Mouse (Mus musculus): Measurements from ENCODE around the gene AW551984.
A peak's percentile ranks its signal among the peaks of the same experiment; 100 is the strongest.

The AW551984 gene

DNA sequence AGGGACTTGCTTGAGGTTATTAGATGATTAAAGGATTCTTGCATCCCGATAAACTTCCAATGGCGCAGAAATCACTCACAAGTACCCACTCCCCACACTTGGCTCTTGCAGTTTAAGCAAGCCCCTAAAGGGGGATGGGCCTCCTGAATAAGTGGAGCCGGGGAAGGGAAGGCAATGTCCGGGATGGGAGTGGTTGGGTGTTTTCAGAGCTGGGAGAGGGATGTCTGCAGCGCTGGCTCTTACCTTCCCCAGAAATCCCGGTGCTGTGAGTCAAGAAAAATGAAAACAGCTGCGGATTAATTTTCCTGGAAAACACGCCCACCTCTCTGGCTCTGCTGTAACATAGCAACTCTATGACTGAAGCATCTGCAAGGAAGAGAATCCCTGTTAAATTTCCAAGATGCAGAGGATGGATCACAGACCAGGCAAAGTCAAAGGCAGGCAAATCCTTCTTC lies at the start of gene AW551984:
TSS of gene AW551984 (minus strand) at position 405 of the 455 bp plus-strand sequence.
- no peak for DNase-seq (ENCODE audit: low spot score)

DNA sequence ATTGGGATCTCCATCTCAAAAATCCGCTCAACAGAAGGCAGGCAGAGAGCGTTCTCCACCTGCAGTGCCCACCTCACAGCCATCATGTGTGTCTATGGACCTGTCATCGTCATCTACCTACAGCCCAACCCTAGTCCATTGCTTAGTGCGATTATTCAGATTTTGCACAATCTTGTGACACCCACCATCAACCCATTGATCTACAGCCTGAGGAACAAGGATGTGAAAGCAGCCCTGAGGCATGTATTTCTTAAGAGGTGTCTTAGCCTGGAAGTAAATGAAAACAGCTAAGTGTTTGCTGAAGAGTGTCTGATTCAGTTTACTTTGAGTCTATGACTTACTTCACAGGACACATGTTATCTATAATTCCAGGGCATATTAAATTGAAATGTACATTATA lies 43.2 kb upstream of the AW551984 start:
- DNase-seq (ENCODE audit: low spot score) = no peak

DNA sequence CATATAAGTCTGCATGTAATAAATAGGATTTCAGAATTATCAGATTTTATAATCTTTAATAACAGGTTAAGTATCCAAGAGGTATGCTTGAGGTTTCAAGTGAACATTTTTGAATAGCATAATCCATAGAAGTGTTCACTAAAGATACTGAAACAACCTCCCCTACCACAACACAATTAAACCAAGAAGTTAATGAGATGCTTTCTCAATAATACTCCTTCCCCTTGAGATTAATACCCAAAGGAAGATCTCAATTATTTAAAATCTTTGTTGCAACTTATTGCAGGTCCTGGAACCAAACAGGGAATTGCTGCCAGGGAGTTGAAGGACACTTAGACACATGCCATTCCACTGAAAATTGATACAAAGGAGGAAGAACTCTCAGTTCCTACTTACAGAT lies 40.6 kb upstream of the AW551984 start, which contains the start of gene Olfr961:
TSS of gene Olfr961 (plus strand) at position 301 of the 400 bp plus-strand sequence.
- no peak for DNase-seq (ENCODE audit: low spot score)

DNA sequence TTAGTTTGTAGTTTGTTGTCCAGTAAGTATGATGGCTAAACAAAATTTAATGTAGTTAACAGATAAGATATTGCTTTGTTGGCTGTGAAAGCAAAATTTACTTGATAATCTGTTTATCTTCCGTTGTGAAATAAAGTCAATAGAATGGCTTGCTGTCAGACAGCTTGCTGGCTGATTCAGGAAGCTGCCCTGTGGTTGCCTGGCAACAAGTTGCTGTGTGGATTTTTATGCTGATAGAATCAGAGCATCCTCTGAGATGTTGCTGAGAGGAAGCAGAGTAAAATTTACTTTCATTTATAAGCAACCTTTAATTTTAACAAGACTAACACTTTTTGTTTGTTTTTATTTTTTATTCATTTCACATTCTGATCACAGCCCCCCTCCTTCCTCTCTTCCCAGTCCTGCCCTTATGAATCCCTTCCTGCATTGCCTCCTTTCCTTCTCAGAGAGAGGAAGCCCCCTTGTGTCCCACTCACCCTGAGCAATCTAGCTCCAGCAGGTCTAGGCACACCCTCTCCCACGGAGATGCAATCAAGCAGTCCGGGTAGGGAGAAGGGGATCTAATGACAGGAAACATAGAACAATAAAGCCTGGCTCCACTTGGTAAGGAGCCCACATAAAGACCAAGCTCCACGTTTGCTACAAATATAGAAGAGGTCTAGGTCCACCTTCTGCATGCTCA lies 29.9 kb upstream of the AW551984 start:
- no peak for DNase-seq (ENCODE audit: low spot score)

DNA sequence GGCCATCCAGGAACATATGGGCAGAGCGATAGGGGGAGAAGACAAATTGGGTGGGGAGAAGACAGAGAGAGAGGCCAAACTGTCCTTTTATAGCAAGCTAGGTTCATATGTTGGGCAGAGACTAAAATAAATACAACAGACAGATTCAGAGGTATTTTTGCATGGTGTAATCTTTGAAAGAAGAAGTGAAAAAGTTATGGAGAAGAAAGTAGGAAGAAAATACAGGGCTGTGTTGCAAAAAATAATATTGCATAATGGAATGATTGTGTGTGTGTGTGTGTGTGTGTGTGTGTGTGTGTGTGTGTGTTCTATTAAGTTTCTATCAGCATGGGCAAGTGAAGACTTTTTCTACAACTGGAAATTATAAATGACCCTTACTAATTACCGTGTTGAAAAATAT lies 24.9 kb upstream of the AW551984 start:
- DNase-seq (ENCODE audit: low spot score) = no peak

DNA sequence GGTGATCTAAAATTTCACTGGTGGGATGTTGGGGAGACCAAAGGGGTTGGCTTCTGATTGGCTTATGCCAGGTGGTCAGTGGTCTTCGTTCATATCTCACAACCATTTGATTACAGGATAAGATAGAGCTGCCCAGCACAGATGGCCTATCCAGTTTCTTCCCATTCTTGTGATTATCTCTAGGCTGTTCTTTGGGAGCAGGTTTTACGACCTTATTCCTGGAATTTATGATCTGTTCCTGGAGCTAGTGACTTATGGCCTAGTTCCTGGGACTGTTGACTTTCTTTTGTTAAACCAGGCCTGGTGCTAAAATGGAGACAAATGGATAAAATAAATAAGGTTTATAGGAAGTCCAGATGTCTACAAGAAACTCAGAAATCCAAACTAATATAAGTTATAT lies 20.5 kb upstream of the AW551984 start:
- no peak for DNase-seq (ENCODE audit: low spot score)

DNA sequence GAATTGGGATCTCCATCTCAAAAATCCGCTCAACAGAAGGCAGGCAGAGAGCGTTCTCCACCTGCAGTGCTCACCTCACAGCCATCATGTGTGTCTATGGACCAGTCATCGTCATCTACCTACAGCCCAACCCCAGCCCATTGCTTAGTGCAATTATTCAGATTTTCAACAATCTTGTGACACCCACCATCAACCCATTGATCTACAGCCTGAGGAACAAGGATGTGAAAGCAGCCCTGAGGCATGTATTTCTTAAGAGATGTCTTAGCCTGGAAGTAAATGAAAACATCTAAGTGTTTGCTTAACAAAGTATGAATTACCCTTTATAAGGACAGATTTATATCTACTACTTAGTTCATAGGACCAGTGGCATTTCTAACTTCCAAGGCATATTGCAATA lies 19.6 kb upstream of the AW551984 start:
- no peak for DNase-seq (ENCODE audit: low spot score)

DNA sequence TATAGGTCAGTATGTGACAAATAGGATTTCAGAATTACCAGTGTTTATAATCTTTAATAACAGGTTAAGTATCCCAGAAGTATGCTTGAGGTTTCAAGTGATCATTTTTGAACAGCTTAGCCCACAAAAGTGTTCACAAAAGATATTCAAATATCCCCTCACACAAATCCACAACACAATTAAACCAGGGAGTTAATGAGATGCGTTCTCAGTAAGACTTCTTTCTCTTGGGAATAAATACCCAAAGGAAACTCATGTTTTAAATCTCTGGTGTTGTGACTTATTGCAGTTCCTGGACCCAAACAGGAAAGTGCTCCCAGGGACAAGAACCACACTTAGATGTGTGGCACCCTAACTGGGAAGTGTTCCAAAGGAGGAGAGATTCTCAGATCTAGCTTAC lies 16.9 kb upstream of the AW551984 start, which contains the start of gene Olfr960:
TSS of gene Olfr960 (plus strand) at position 301 of the 400 bp plus-strand sequence.
- no peak for DNase-seq (ENCODE audit: low spot score)

DNA sequence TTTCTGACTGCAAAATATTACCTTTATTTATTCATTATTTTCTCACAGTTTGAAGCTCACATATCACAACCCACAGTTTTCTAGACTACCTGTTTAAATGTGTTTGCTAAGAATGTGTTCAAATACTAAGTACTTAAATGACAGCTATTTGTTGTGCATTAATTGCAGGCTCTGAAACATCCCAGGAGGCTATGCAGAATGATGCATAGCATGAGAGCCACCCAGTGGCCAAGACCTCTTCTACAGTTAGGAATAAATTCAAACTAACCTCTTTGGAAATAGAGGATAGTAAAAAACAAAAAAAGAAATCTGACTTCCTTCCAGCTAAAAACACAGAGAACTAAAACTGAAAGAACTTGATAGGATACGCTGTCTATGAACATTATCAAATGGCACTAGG lies 7.8 kb upstream of the AW551984 start:
- DNase-seq (ENCODE audit: low spot score) = no peak

DNA sequence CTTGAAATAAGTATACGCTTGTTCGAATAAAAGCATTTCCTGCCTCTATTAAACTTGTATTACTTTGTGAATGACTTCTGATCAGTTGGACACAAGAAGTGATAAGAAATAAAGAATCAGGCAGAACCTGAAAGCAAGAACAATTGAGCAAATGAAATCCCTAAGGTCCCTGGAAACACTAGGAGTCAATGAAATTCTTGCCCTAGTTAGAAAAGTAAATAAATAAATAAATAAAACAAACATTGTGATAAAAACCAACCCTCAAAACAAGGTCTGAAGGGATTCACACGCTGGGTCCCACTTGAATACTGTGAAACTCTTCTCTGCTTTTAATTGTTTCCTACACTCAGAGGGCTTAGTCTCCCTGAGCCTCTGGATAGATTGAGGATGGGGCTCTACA lies 6.2 kb upstream of the AW551984 start, which contains the start of gene Olfr148:
TSS of gene Olfr148 (plus strand) at position 301 of the 400 bp plus-strand sequence.
- DNase-seq (ENCODE audit: low spot score) = no peak

DNA sequence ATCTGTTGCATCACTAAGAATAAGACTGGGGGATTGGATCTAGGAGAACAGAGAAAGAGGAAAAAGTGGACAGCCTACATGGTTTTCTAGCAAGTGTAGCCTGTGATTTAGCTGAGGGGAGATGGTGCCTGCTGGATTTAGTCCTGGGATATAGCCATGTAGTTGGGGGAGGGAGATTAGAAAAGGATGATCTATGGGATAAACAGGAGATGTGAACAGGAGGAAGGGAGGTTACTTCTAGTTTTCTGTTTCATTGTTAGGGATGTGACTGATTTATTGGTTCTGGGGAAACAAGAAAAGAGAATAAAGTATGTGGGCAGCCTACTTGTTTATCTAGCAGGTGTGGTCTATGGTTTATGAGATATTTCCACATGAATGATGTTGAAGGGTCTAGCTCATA lies 4.3 kb upstream of the AW551984 start:
- DNase-seq (ENCODE audit: low spot score) = no peak

DNA sequence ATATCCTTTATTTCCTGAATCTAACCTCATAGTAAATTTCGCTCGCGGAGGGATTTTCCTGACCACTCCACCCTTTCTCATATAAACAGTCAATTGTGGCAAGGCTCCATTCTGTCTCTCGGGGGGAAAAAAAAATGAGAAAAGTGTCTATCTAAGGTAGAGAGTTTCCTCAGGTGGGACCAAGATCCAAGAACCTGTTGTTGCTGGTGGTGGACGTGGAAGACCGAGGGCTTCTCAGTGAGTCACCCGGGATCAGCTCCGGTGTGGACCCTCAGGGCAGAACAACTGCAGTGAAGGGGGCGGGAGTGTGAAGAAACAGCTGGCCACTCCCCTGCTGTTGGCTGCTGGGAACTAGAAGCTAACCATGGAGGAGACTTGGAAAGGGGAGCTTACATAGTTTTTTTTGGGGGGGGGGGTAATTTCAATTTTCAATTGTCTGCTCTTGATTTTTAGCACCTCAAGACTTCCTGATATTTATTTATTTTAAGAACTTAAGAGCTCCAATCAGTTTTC lies 814 bp downstream of the AW551984 start:
- DNase-seq (ENCODE audit: low spot score) = no peak

DNA sequence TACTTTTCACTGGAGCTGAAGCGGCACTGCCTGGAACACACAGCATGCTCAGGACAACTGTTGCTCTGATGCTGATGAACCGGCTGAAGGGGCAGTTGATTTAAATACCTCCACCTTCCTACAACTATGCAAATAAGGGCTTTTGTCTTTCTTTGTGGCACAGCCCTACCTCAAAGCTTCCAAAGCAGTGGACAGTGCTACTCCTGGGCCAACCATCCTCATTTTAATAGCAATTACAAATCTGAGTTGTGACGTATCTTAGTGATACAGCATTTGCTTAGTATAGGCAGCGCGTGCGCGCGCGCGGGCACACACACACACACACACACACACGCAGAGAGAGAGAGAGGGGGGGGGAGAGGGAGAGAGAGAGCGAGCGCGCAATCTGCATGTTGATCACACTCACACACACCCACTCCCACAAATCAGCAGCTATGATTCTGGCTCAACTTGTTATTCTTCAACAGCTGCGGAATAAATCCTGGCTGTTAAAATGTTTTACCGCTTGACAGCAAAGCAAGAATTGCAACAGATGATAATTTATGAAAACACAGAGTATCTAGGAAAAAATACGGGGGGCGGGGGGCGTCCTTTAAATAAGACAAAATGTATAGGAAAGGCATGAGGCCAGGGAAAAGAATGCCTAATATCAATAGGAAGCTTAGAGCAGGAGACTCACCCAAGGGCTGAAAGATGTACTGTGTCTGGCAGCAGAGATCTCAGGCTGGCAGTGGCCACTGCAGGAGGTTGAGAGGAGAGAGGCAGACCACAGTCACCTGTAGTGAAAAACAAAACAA lies 1.5 kb downstream of the AW551984 start:
- DNase-seq (ENCODE audit: low spot score) = no peak

DNA sequence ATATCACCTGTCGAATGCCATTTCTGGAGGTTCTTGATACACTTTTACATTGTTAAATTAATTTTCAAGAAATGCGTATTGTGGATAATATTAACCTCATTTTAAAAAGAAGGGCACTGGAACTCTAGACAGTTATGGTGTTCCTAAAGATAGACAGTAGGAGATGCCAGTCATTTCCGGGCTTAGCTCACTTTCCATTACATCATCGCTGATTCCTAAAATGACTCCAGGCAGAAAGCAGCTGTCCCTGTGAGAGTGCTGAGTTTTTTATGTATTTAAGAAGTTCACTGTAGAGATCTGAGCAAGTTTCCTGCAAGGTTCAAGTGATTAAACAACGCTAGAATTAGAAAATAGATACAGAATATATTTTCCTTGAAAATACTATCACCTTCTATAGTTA lies 27.2 kb downstream of the AW551984 start:
- DNase-seq (ENCODE audit: low spot score) = no peak

DNA sequence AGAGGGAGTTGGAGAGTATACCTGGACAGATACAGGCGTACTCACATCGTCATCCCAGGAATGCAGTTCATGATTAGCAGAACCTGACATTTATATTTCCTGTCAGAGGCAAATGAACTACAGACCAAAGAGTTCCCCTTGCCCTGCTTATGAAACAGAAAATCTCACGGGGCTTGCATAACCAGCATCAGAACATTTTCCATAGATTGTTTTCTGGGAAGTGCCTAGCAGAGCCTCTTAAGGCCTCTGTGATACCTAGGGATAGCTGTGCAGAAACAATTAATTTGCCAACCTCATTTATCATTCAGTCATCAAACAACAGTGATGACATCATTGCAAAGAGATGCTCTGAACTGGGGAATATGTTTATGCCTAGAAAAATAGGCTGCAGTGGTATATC lies 28.7 kb downstream of the AW551984 start, which contains the start of gene Olfr959:
TSS of gene Olfr959 (minus strand) at position 101 of the 400 bp plus-strand sequence.
- no peak for DNase-seq (ENCODE audit: low spot score)

DNA sequence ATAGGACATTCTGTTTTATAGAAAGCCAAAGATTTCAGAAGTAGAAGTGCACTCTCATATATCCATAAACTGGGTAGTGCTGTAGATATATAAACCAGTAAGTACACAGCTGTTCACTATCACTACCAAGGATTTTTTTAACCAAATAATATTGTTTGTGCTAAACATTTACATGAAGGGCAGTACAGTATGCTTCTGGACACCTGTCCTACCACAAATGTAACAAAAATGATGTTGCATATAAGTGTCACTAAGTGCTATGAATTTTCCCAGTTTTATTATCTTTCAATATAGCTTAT lies 45.9 kb downstream of the AW551984 start:
- DNase-seq (ENCODE audit: low spot score) = no peak

DNA sequence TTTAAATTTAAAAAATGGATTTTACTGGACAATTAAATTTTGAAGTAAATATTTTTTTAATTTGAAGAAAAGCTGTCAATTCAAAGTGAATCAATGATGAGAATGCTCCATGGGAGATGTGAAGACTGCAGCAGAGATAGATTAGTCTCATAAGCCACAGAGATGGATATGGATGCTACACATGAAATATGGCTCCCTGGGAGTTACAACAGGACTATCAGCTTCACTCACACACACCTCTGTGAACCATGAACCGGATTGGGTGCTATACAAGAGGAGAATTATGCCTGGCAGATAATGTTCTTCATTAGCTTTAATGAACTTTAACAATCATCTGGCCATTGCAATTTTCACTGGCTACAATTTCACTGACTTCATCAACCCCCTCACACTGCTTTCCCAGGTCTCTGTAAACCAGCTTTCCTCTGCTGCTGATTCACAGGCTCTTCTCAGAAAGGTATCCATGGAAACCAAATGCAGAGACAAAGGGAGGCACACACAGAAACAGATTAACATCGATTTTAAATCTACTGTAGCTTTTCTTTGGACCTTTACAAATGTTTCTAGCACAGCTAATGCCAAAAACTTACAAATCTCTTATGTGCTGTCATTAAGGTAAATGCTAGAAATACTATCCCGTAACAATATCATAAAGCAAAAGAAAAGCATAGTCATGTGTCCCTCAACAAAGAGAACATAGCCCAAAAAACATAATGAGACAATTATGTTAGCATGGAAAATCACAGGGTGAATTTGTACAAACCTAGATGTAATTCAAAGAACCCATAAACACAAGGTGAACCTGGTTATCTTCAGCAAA lies 46.5 kb downstream of the AW551984 start:
- DNase-seq (ENCODE audit: low spot score) = peak; percentile 19

DNA sequence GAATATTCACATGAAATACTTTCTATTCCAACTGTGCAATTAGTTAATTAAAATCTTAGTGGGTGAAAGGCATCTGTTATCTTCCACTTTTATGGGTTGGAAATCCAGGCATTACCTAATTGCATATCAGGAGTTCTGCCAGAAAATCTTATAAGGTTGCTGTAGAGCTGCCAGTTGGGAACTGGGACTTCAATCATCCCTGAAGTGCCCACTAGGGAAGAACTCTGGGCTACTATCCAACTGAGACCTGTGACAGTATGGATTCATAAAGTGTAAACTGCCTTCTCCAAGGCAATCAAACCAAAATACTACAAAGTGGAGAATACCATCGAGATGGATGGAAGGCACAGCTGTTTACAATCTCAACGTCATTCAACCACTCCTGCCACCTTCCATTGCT lies 50.3 kb downstream of the AW551984 start, which contains the start of gene Olfr958:
TSS of gene Olfr958 (minus strand) at position 109 of the 400 bp plus-strand sequence.
- no peak for DNase-seq (ENCODE audit: low spot score)

DNA sequence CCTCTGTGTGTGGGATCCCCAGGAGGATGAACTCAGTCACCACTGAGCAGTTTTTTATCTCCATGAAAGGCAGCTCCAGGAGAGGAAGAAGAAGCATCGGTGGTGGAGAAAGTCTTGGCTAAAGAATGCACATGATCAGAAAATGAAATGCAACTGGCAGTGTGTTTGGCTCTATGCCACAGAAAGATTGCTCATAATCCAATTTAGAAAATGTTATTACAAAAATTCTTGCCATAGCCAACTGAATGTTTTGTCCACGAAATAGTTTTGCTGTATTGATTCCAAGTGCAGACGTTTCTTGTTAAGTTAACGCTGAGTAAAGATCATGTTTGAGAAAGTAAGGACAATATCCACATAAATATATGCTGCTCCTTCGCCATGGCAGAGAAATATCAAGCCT lies 53.4 kb downstream of the AW551984 start:
- DNase-seq (ENCODE audit: low spot score) = no peak
